In the genomic region with DNA sequence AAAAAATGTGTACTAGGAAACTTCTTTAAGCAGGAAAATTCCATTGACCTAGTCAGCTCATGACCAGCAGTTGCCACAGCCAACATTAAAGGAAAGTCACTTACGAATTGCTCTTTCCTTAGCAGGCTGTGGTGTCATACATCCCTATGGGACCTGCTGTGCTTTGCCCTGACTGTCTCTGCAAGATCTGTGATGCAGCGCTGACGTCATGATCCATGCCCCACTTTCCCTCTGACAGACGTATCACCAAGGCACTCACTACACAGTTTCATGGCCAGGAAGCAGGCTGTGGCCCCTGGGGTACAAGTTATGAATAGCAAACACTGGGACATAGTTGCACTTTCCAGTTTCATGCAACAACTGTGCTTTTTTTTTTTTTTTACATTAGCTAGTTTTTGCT, we compare ENCODE assay signal across 20 mouse cellular contexts.
DNase-seq lines count a peak whose midpoint lies in the region; ATAC-seq and TF ChIP-seq lines count a peak whose summit lies in the region.
"Had no signal": no experiment of that assay in that cellular context is flagged by ENCODE, and none has a peak within 500 bp of the region (broad histone marks: within the 10 kb centered on the region; RNA-seq: fewer than 3 reads in every experiment).

No protein-coding gene starts in this region.

- no peak overlapping the region for H3K4me3 ChIP-seq in left cerebral cortex, adult 2 months
- H3K4me3 ChIP-seq: forebrain, embryonic 15.5 days; heart, embryonic 15.5 days; midbrain, embryonic 15.5 days; myocyte had no signal

- no peak overlapping the region for H3K27ac ChIP-seq in left cerebral cortex, adult 2 months
- H3K27ac ChIP-seq: forebrain, embryonic 15.5 days; heart, embryonic 15.5 days; midbrain, embryonic 15.5 days had no signal

- TF ChIP-seq CTCF in left cerebral cortex, adult 2 months (IDR thresholded peaks at IDR 0.05), result no peak

- peak; percentile 96 for DNase-seq in heart, adult 11 months
- no peak for DNase-seq in heart, postnatal 14 days
- peak; percentile 21 for DNase-seq in CD4-positive helper T cell, adult 2 months (ENCODE audit: low read depth, low spot score)
- peak; percentile 58 for DNase-seq in brain, adult 2 months (ENCODE audit: low read depth, low spot score)
- DNase-seq in left cerebral cortex, adult 2 months (ENCODE audit: extremely low spot score in 1 of 2, low spot score in 2 of 2), result no peak
- DNase-seq in cerebellum, adult 11 months, result no peak
- DNase-seq in right cerebral cortex, postnatal 36 days (ENCODE audit: low spot score in 2 of 2), result no peak
- DNase-seq: cerebellum, postnatal 25 days; embryo, embryonic 11 days; kidney, adult 11 months; left cerebral cortex, postnatal 4 days; lung, embryonic 14.5 days; right cerebral cortex, postnatal 14 days; thymus, adult 2 months had no signal

- ATAC-seq in CD4-positive, CD25-positive, alpha-beta regulatory T cell, adult 4 months, result peak; percentile 52
- ATAC-seq: forebrain, embryonic 15.5 days; hindbrain, embryonic 16.5 days; midbrain, embryonic 15.5 days had no signal

- intact Hi-C loops in heart, postnatal 14 days (cut with DNase I), result no loop called here
- intact Hi-C loops in left cerebral cortex, adult 2 months (cut with DNase I), result no loop called here

Comparison
In these comparisons a context has a peak if more than half of its experiments do, and no peak if none do; other contexts are left out.
1. DNase-seq: peak in heart, adult 11 months (single experiment), CD4-positive helper T cell, adult 2 months (single experiment) and brain, adult 2 months (single experiment); none in heart, postnatal 14 days (0 of 2), left cerebral cortex, adult 2 months (0 of 2), cerebellum, adult 11 months (single experiment) and right cerebral cortex, postnatal 36 days (0 of 2).